Mouse (Mus musculus) Muller cell, postnatal 12 days (primary cell): ENCODE measurements at regions not wholly inside any gene's neighbourhood (a gene's known extent, or its start where the extent isn't known, plus 50 kb on each side); places are given as distances from the start of the nearest gene placed in this dataset.
"Not testable (repeated sequence)": the region's sequence is repeated elsewhere in the genome, so short reads cannot be mapped to it uniquely, and the experiment has no call there.

Experiments
- DNase-seq: peaks from one replicate; pipeline ENCODE4 v3.0.0-alpha.2; 2015; ENCODE audit errors: inconsistent ontology term

- peak; percentile 45 for DNase-seq
Measured at GRCm38 (mm10) chrX:70606349-70606748, 129.4 kb upstream of the Tmem185a start.

- peak; percentile 28 for DNase-seq
Measured at GRCm38 (mm10) chrX:70582344-70582743, 105.4 kb upstream of the Tmem185a start.

- DNase-seq: no peak
Measured at GRCm38 (mm10) chrX:70580171-70580570, 103.2 kb upstream of the Tmem185a start.

DNA sequence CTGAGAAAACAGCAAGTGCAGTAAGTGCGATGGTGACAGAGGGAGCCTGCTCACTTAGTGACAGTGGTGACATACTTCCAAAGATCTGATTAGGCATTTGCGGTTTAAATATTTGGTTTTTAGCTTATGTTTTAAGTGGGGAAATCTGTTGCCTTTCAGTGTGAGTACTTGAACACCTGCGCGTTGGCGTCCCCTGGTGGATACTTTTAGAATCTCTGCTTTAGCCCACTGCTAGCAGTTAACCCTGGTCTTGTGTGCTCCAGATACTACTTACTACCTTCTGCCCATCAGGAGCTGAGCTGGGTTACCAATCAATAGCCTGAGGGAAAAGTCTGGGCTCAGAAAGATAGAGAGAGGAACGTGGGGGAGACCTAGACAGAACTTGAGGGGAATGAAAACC, 97.3 kb upstream of the Tmem185a start:
- not testable (repeated sequence) for DNase-seq

DNA sequence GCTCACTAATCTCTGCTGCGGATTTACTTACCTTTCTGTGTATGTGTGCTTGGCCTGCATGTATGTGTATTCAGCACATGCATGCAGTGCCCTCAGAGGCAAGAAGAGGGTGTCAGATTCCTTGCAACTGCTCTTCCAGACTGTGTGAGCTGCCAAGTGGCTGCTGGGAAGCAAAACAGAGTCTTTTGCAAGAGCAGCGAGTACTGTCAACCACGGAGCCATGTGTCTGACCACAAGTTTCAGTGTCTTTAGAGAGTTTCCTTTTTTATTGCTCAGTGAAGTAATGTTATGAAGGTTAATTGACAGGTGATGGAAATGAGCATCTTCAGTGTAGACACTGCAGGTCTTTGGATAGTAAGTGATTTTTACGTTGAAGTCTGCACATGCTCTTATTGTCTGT, 93.6 kb upstream of the Tmem185a start:
- peak; percentile 0 for DNase-seq

- not testable (repeated sequence) for DNase-seq
Measured at GRCm38 (mm10) chrX:70569339-70569979, 92.5 kb upstream of the Tmem185a start.
